Mouse (Mus musculus) embryonic facial prominence, embryonic 15.5 days (tissue): ENCODE measurements around the gene Tgm2. TPM values are rescaled to one million over a fixed set of nuclear protein-coding genes. Genes with fewer than 3 reads are reported as not detected.

Source experiments
- ATAC-seq: fragments of 200-750 bp; cut with Nextera tagmentation; 2 replicates; pipeline ENCODE4 v1.8.0; 2017; ENCODE audit warnings: low read depth, moderate TSS enrichment; ENCODE audit not compliant: insufficient number of reproducible peaks, low FRiP score, low TSS enrichment
- H3K27ac ChIP-seq: fragments of 300-500 bp; sonication (generic); replicated peaks from 2 replicates; pipeline ENCODE4 v1.5.1; 2015; ENCODE audit warnings: mild to moderate bottlenecking, inconsistent platforms
- H3K27me3 ChIP-seq: fragments of 300-500 bp; sonication (generic); 2 replicates; pipeline ENCODE4 v1.6.1; 2015; ENCODE audit warnings: inconsistent platforms
- H3K36me3 ChIP-seq: fragments of 300-500 bp; sonication (generic); 2 replicates; pipeline ENCODE4 v1.6.1; 2015; ENCODE audit warnings: mild to moderate bottlenecking, inconsistent platforms
- H3K4me1 ChIP-seq: fragments of 300-500 bp; sonication (generic); 2 replicates; pipeline ENCODE4 v1.6.1; 2015; ENCODE audit warnings: inconsistent platforms
- H3K4me2 ChIP-seq: fragments of 300-500 bp; sonication (generic); replicated peaks from 2 replicates; pipeline ENCODE4 v1.6.1; 2015; ENCODE audit warnings: mild to moderate bottlenecking, inconsistent platforms
- H3K4me3 ChIP-seq: fragments of 300-500 bp; sonication (generic); replicated peaks from 2 replicates; pipeline ENCODE4 v1.5.1; 2015; ENCODE audit warnings: mild to moderate bottlenecking, inconsistent platforms
- H3K9ac ChIP-seq: fragments of 300-500 bp; sonication (generic); 2 replicates; pipeline ENCODE4 v1.6.1; 2015; ENCODE audit warnings: inconsistent platforms
- H3K9me3 ChIP-seq: fragments of 300-500 bp; sonication (generic); replicated peaks from 2 replicates; pipeline ENCODE4 v1.6.1; 2016; ENCODE audit warnings: inconsistent platforms
- polyA plus RNA-seq: library from polyadenylated mRNA; unstranded; fragments of >200 nt; fragmentation: Nextera tagmentation; extraction: Ambion mirVana; gene quantifications from 2 replicates; pipeline ENCODE4 v1.2.1, GENCODE M21; 2015

The Tgm2 gene
- polyA plus RNA-seq, 1 experiment from 2014 or later = 22.2 TPM

DNA sequence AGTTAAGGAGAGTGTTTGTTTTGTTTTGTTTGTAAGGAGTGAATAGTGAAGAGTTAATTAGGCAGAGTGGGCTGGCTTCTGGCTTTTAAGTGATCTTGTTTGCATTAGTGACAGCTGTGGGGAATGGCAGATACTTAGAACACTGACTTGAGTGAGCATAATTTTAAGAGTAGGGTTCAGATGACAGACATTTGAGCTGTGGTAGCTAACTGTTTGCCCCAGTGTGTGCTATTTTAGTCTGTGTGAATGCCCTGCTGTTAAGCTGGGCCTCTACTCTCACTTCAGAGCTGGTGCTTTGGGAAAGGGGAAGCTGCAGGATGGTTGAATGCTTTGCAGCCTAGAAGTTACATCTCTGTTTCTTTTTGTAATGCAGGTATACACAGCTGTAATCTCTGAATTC is 79.8 kb downstream of the Tgm2 start:
- Histone ChIP-seq H3K4me3 (no peak overlapping the region), H3K36me3 (peaks cover 43% of the 10 kb centered on the region), H3K9me3 (no peaks in the 10 kb centered on the region), H3K9ac (no peak overlapping the region), H3K27me3 (no peaks in the 10 kb centered on the region), H3K4me2 (no peak overlapping the region), H3K27ac (peak overlapping the region; percentile 48; the same call in 1 of the 2 replicates), H3K4me1 (peaks cover 12% of the 10 kb centered on the region; the same call in 1 of the 2 replicates)
- ATAC-seq = peak; percentile 76

Other genes starting within 250 kb of the Tgm2 start
- gene Vstm2l, start 231.8 kb downstream of the Tgm2 start, polyA plus RNA-seq = 0.12 and 0.24 TPM in 2 replicates
- gene Tti1, start 118.0 kb downstream of the Tgm2 start, polyA plus RNA-seq = 21.0 and 24.6 TPM in 2 replicates
- 40.5 and 43.4 TPM in 2 replicates for gene Rprd1b, start 117.9 kb downstream of the Tgm2 start, polyA plus RNA-seq
- 5.0 and 6.0 TPM in 2 replicates for gene D630003M21Rik, start 82.8 kb upstream of the Tgm2 start, polyA plus RNA-seq
- gene Bpi, start 111.7 kb upstream of the Tgm2 start, polyA plus RNA-seq = not detected in 2 replicates
- gene Lbp, start 160.1 kb upstream of the Tgm2 start, polyA plus RNA-seq = 6.5 and 7.4 TPM in 2 replicates
- 3.9 and 9.2 TPM in 2 replicates for gene Snhg11, start 229.2 kb upstream of the Tgm2 start, polyA plus RNA-seq